Mouse (Mus musculus) hindbrain, embryonic 10.5 days (tissue): ENCODE measurements around the gene Nat14. TPM values are rescaled to one million over a fixed set of nuclear protein-coding genes. Genes with fewer than 3 reads are reported as not detected.
A peak's percentile ranks its signal among the peaks of the same experiment; 100 is the strongest.
"Not testable (repeated sequence)": the region's sequence is repeated elsewhere in the genome, so short reads cannot be mapped to it uniquely, and the experiment has no call there.

Experiments used
- DNase-seq: peaks from one replicate; pipeline ENCODE4 v3.0.0-alpha.2; 2017; ENCODE audit warnings: low spot score
- H3K27ac ChIP-seq: fragments of 300-500 bp; sonication (generic); 2 replicates; pipeline ENCODE4 v1.5.1; 2016; ENCODE audit warnings: mild to moderate bottlenecking, moderate library complexity
- H3K27me3 ChIP-seq: fragments of 300-500 bp; sonication (generic); 2 replicates; pipeline ENCODE4 v1.6.1; 2016; ENCODE audit warnings: mild to moderate bottlenecking; ENCODE audit not compliant: poor library complexity, insufficient read depth, severe bottlenecking
- H3K36me3 ChIP-seq: fragments of 300-500 bp; sonication (generic); 2 replicates; pipeline ENCODE4 v1.6.1; 2016; ENCODE audit warnings: mild to moderate bottlenecking, moderate library complexity
- H3K4me1 ChIP-seq: fragments of 300-500 bp; sonication (generic); replicated peaks from 2 replicates; pipeline ENCODE4 v1.6.1; 2016; ENCODE audit warnings: mild to moderate bottlenecking
- H3K4me3 ChIP-seq: fragments of 300-500 bp; sonication (generic); 2 replicates; pipeline ENCODE4 v1.5.1; 2016; ENCODE audit warnings: mild to moderate bottlenecking, moderate library complexity
- H3K9me3 ChIP-seq: fragments of 300-500 bp; sonication (generic); 2 replicates; pipeline ENCODE4 v1.6.1; 2016; ENCODE audit warnings: mild to moderate bottlenecking, moderate library complexity
- whole genome bisulfite sequencing: fragments of 180-500 bp; shearing (Covaris S2); methylation state at CpG from one replicate; pipeline ENCODE4 v1.1.7; 2016; 5-methylcytosine and 5-hydroxymethylcytosine counted together
- polyA plus RNA-seq: library from polyadenylated mRNA; unstranded; fragments of >200 nt; fragmentation: Nextera tagmentation; extraction: Ambion mirVana; gene quantifications from 2 replicates; pipeline ENCODE4 v1.2.1, GENCODE M21; 2016

Nat14 gene
- polyA plus RNA-seq, result 5.2 and 9.6 TPM in 2 replicates

DNA sequence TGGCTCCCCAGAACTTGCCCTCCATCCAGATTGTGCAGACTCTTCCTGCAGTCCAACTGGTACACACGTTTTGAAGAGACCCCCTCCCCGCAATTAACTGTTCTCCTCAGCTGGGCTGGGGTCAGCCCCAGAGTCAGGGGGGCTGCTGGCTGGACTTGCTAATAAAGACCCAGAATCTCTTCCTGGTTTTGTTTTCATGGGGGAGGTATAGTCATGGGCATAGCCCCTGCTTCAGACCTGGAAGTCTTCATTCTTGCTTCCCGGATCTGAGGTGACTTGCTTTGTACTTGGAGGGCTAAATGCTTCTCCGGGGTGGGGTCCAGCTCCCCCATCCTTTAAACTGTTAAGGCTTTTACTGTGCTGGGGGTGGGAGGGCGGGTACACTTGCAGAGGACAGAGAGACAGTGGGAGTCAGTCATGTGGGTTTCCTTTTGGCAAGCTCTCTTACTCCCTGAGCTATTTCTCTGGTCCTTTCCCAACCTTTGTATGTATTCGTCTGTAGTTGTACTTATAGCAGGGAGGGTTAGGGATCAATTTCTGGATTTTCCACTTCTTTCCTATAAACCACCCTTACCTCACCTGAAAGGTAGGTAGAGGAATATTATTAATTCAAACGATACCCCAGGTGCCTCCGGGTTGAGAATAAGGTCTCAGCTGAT lies at the start of gene Nat14:
TSS of gene Nat14 (plus strand) at position 205 of the 659 bp plus-strand sequence.
- peaks cover 3% of the 10 kb centered on the region; the same call in 1 of the 2 replicates for H3K9me3 ChIP-seq
- DNase-seq, result no peak
- 31% methylated on average over 8 of the region's 8 CpGs for WGBS
- no peaks in the 10 kb centered on the region for H3K27me3 ChIP-seq
- H3K27ac ChIP-seq, result peak within 1 kb of the TSS; percentile 90
- peak within 1 kb of the TSS; percentile 57 for H3K4me3 ChIP-seq
- peaks cover 68% of the 10 kb centered on the region for H3K4me1 ChIP-seq
- peaks cover 46% of the 10 kb centered on the region for H3K36me3 ChIP-seq

- under 1% methylated on average over 22 of the region's 22 CpGs for WGBS
- no peaks in the 10 kb centered on the region for H3K27me3 ChIP-seq
- peak; percentile 95 for DNase-seq
- peak within 1 kb of the TSS; percentile 80 for H3K27ac ChIP-seq
- H3K4me1 ChIP-seq, result peaks cover 19% of the 10 kb centered on the region
- no peaks in the 10 kb centered on the region; the same call in 1 of the 2 replicates for H3K9me3 ChIP-seq
- 0 out of 2 replicates have a peak, but pooled peaks cover under 1% of the 10 kb centered on the region for H3K36me3 ChIP-seq
- H3K4me3 ChIP-seq, result peak within 1 kb of the TSS; percentile 63
These were observed 45.0 kb upstream of the Nat14 start, which contains the start of gene Isoc2a for GRCm38 (mm10) chr7:4876753-4877221. Gene Isoc2a (plus strand): TSS chr7:4877153.

DNA sequence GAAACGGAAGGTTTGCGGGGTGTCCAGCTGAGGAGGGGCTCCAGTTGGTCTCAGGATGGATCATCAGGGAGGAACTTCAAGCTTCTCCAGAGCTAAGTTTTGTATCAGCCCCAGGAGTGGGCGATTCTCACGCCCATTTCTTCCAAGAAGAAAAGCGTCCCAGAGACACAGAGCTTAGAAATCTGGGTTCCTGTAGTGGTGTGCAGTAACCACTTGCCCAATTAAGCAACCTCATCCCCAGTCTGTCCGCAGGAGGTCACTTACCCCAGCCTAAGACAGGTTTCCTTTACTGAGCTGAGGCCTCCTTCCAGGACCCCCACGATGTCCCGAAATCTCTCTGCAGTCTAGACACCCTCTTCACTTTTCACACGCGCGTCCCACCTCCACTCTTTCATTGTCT lies 44.6 kb upstream of the Nat14 start:
- H3K36me3 ChIP-seq, result 0 out of 2 replicates have a peak, but pooled peaks cover 4% of the 10 kb centered on the region
- WGBS, result 11% methylated on average over 11 of the region's 11 CpGs
- peak overlapping the region; percentile 80 for H3K27ac ChIP-seq

DNA sequence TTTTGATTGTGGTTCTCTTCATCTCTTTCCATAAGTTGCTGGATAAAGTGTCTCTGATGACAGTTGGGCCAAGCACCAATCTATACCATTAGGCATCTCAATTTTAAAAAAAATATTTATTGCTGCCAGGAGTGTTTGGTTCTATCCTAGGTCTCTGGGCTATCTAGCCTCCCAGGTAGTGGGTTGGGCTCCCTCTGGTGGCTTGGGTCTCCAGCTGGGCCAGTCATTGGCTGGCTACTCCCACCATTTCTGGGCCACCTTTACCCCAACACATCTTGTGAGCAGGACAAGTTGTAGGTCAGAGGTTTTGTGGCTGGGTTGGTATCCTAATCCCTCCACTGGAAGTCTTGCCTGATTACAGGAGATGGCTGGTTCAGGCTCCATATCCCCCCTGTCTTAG lies 43.6 kb upstream of the Nat14 start:
- Histone ChIP-seq H3K4me3 (no peak overlapping the region), H3K9me3 (peaks cover 7% of the 10 kb centered on the region; the same call in 1 of the 2 replicates), H3K4me1 (peaks cover 19% of the 10 kb centered on the region), H3K27me3 (no peaks in the 10 kb centered on the region), H3K36me3 (0 out of 2 replicates have a peak, but pooled peaks cover 8% of the 10 kb centered on the region), H3K27ac (no peak overlapping the region)
- no peak for DNase-seq

More for the DNA sequence above, 44.6 kb upstream of the Nat14 start:
- Histone ChIP-seq H3K27me3 (no peaks in the 10 kb centered on the region), H3K4me3 (peak overlapping the region; percentile 63), H3K4me1 (peaks cover 19% of the 10 kb centered on the region), H3K9me3 (peaks cover 4% of the 10 kb centered on the region; the same call in 1 of the 2 replicates)
- DNase-seq, result no peak

DNA sequence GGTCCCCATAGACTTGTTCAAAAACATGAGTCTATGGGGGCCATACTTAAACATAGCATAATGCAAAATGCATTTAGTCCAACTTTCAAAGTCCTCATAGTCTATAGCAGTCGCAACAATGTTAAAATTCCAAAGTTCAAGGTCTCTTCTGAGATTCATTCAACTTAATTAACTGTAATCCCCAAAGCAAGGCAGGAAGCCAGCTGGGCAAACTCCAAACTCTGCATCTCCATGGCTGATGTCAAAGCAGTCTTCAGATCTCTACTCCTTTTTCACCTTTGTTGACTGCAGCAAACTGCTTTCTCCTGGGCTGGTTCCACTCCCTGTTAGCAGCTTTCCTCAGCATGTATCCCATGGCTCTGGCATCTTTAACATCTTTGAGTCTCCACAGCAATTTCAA lies 42.8 kb upstream of the Nat14 start:
- H3K4me3 ChIP-seq, H3K27me3 ChIP-seq, H3K36me3 ChIP-seq, H3K9me3 ChIP-seq, DNase-seq, H3K27ac ChIP-seq: not testable (repeated sequence)
- 90% methylated on average over 1 of the region's 1 CpGs for WGBS
- H3K4me1 ChIP-seq, result peaks cover 19% of the 10 kb centered on the region

GRCm38 (mm10) chr7:4886680-4887079 lies 35.1 kb upstream of the Nat14 start:
- 0 out of 2 replicates have a peak, but pooled peaks cover 8% of the 10 kb centered on the region for H3K36me3 ChIP-seq
- no peak for DNase-seq
- peaks cover 9% of the 10 kb centered on the region; the same call in 1 of the 2 replicates for H3K9me3 ChIP-seq
- H3K4me1 ChIP-seq, result no peaks in the 10 kb centered on the region
- H3K4me3 ChIP-seq, result no peak overlapping the region
- WGBS, result 82% methylated on average over 4 of the region's 4 CpGs
- no peaks in the 10 kb centered on the region for H3K27me3 ChIP-seq
- H3K27ac ChIP-seq, result no peak overlapping the region

- H3K4me1 ChIP-seq, result peaks cover 14% of the 10 kb centered on the region
- H3K9me3 ChIP-seq, result no peaks in the 10 kb centered on the region
- WGBS, result 62% methylated on average over 11 of the region's 11 CpGs
These were observed 26.6 kb upstream of the Nat14 start for GRCm38 (mm10) chr7:4895186-4895585.

DNA sequence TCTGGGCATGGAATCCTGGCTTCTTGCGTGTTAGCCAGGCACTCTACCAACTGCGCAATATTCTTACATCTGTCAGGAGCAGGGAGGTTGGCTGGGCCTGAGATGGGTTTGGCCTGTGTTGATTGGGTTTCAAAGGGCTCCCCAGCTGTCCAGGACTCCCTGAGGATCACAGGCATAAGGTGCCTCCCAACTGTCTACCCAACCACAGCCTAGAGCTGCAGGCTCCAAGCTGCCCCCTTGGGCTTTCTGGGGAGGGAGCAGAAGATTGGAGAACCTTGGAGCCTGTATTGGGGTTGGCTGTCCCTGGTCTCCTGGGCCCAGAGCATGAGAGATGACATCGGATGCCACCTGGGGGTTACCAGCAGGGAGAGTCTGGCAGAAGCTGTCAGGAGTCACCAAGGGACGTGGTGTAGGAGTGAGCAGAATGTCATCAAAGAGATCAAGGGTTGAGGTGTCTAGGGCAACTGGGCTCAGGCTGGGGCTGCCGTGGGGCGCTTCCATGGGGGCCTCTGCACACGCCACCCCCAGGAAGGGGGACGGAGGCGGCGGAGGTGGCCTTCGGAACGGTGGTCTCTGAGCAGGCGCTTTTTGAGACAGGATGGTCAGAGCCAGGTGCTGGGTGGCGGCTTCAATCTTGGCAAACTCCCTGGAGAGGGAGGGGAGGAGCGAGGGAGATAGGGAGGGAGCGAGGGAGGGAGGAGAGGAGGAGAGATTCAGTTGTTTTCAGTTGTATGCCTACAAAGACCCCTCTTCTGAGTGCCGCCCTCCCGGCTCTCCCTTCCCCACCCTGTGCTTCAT lies 22.8 kb upstream of the Nat14 start:
- Histone ChIP-seq H3K4me3 (peak overlapping the region; percentile 41), H3K27ac (0 out of 2 replicates have a peak overlapping the region, but pooled peaks have one; percentile 35), H3K9me3 (peaks cover 5% of the 10 kb centered on the region; the same call in 1 of the 2 replicates), H3K36me3 (no peaks in the 10 kb centered on the region), H3K27me3 (peaks cover 25% of the 10 kb centered on the region), H3K4me1 (peaks cover 19% of the 10 kb centered on the region)
- no peak for DNase-seq
- 19% methylated on average over 18 of the region's 18 CpGs for WGBS

More at GRCm38 (mm10) chr7:4895186-4895585, 26.6 kb upstream of the Nat14 start:
- Histone ChIP-seq H3K4me3 (no peak overlapping the region), H3K27me3 (peaks cover 19% of the 10 kb centered on the region), H3K27ac (no peak overlapping the region), H3K36me3 (no peaks in the 10 kb centered on the region)
- DNase-seq, result no peak

DNA sequence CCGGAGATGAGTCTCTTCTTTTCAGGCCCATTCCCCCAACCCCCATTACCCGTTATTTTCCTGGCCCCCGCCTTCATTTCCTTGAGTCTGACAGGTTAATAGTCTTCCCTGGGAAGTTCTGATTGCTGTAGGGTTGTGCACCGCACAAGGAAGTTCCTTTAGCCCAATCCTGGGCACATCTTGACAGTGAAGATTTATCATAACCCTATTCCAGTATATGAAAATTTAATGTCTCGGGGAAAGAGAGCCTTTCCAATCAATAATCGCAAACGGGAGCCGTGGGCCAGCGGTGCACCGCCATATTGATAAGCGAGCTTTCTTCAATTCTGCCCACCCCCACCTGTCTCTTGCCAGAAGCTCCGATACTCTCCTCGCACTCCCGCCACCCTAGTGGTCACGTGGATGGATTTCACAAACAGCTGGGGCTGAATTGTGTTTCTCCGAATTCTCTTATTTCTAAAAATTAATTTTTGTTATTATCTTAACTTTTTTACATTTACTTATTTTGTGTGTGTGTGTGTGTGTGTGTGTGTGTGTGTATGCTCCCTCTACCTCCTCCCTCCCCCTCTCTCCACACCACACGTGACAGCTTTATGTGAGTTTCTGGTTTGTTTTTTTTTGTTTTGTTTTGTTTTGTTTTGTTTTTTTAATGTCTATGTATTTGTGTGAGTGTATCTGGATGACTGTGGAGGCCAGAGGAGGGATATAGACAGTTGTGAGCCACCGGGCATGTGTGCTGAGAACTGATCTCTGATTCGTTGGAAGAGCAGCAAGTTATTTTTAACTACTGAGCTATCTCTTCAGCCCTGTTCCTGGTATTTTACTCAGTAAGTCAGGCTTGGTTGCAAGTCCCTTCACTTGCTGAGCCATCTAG lies 21.9 kb upstream of the Nat14 start:
- Histone ChIP-seq H3K36me3 (no peaks in the 10 kb centered on the region), H3K9me3 (peaks cover 11% of the 10 kb centered on the region; the same call in 1 of the 2 replicates), H3K4me1 (peaks cover 19% of the 10 kb centered on the region), H3K4me3 (peak overlapping the region; percentile 41), H3K27ac (0 out of 2 replicates have a peak overlapping the region, but pooled peaks have one; percentile 35), H3K27me3 (peaks cover 25% of the 10 kb centered on the region)
- 9% methylated on average over 19 of the region's 19 CpGs for WGBS
- no peak for DNase-seq

- no peaks in the 10 kb centered on the region for H3K36me3 ChIP-seq
- 20% methylated on average over 11 of the region's 11 CpGs for WGBS
- peaks cover 25% of the 10 kb centered on the region for H3K27me3 ChIP-seq
- no peak overlapping the region for H3K27ac ChIP-seq
- no peak for DNase-seq
- H3K9me3 ChIP-seq, result peaks cover 11% of the 10 kb centered on the region; the same call in 1 of the 2 replicates
- H3K4me1 ChIP-seq, result peaks cover 19% of the 10 kb centered on the region
- peak overlapping the region; percentile 41; the same call in 1 of the 2 replicates for H3K4me3 ChIP-seq
These were observed 21.3 kb upstream of the Nat14 start for GRCm38 (mm10) chr7:4900523-4900851.

DNA sequence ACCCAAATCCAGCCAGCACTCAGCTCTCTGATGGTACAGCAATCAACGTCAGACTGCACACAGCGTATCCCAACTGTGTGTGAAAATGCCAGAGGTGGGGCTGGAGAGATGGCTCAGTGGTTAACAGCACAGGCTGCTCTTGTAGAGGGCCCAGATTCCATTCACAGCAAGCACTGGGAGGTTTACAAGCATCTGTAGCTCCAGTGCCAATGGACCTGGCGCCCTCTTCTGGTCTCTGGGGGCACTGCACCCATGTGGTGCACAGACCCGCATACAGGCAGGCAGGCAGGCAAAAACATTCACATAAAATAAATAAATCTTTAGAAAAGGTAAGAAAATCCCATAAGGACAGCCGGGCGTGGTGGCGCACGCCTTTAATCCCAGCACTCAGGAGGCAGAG lies 20.7 kb upstream of the Nat14 start:
- peaks cover 25% of the 10 kb centered on the region for H3K27me3 ChIP-seq
- H3K9me3 ChIP-seq, result peaks cover 11% of the 10 kb centered on the region; the same call in 1 of the 2 replicates
- no peaks in the 10 kb centered on the region for H3K36me3 ChIP-seq
- peak; percentile 50 for DNase-seq
- WGBS, result 53% methylated on average over 8 of the region's 8 CpGs
- H3K4me1 ChIP-seq, result peaks cover 19% of the 10 kb centered on the region
- H3K27ac ChIP-seq, result no peak overlapping the region
- H3K4me3 ChIP-seq, result no peak overlapping the region

- H3K36me3 ChIP-seq, result no peaks in the 10 kb centered on the region
- 83% methylated on average over 9 of the region's 9 CpGs for WGBS
- peaks cover 11% of the 10 kb centered on the region; the same call in 1 of the 2 replicates for H3K9me3 ChIP-seq
- H3K4me1 ChIP-seq, result peaks cover 21% of the 10 kb centered on the region
- H3K27me3 ChIP-seq, result peaks cover 25% of the 10 kb centered on the region
- DNase-seq, result no peak
- no peak overlapping the region for H3K27ac ChIP-seq
- H3K4me3 ChIP-seq, result no peak overlapping the region
These were observed 19.4 kb upstream of the Nat14 start for GRCm38 (mm10) chr7:4902404-4902803.
